Mouse (Mus musculus) liver, embryonic 18 days (tissue): Measurements from ENCODE around the gene Adssl1. TPM values are rescaled to one million over a fixed set of nuclear protein-coding genes. Genes with fewer than 3 reads are reported as not detected.

Experiments
- polyA plus RNA-seq: library from polyadenylated mRNA; depleted of rRNA; stranded (reverse); fragments of >200 nt; gene quantifications from 2 replicates; pipeline ENCODE4 v1.2.3, GENCODE M21; 2012; rRNA removed

Gene Adssl1
- 13.0 and 13.3 TPM in 2 replicates for polyA plus RNA-seq

GRCm38 (mm10) chr12:112619686-112620353 lies at the start of gene Adssl1:
Gene Adssl1 (plus strand): TSS chr12:112620045.

GRCm38 (mm10) chr12:112588426-112589256 lies 31.2 kb upstream of the Adssl1 start, which contains the start of gene Inf2:
Gene Inf2 (plus strand): TSS chr12:112588784.

GRCm38 (mm10) chr12:112644180-112644854 lies 24.5 kb downstream of the Adssl1 start, which contains the start of gene Siva1:
Gene Siva1 (plus strand): TSS chr12:112644679.

GRCm38 (mm10) chr12:112674132-112675011 lies 54.5 kb downstream of the Adssl1 start, which contains the start of gene Akt1:
Gene Akt1 (minus strand): TSS chr12:112674884.

GRCm38 (mm10) chr12:112678555-112679026 lies 58.7 kb downstream of the Adssl1 start, which contains the start of gene Zbtb42:
Gene Zbtb42 (plus strand): TSS chr12:112678828.

Other genes starting within 250 kb of the Adssl1 start
- gene A530016L24Rik, start 130.6 kb upstream of the Adssl1 start, polyA plus RNA-seq, result 0.03 and 0.10 TPM in 2 replicates
- 0.01 TPM in 2 replicates for gene Tmem179, start 103.3 kb upstream of the Adssl1 start, polyA plus RNA-seq
- 5.8 and 9.2 TPM in 2 replicates for gene Inf2, start 31.3 kb upstream of the Adssl1 start, polyA plus RNA-seq
- gene Siva1, start 24.6 kb downstream of the Adssl1 start, polyA plus RNA-seq, result 35.0 and 36.2 TPM in 2 replicates
- gene Akt1, start 54.8 kb downstream of the Adssl1 start, polyA plus RNA-seq, result 37.9 and 41.1 TPM in 2 replicates
- gene Zbtb42, start 58.8 kb downstream of the Adssl1 start, polyA plus RNA-seq, result 1.9 and 2.2 TPM in 2 replicates
- 6.4 and 7.4 TPM in 2 replicates for gene Cep170b, start 100.4 kb downstream of the Adssl1 start, polyA plus RNA-seq
- 18.8 and 22.1 TPM in 2 replicates for gene Pld4, start 140.6 kb downstream of the Adssl1 start, polyA plus RNA-seq
- 0.22 and 0.31 TPM in 2 replicates for gene Ahnak2, start 182.6 kb downstream of the Adssl1 start, polyA plus RNA-seq
- gene Clba1, start 188.9 kb downstream of the Adssl1 start, polyA plus RNA-seq, result 0.24 and 0.30 TPM in 2 replicates
- gene Cdca4, start 209.4 kb downstream of the Adssl1 start, polyA plus RNA-seq, result 23.2 and 24.6 TPM in 2 replicates
- 0.79 and 0.83 TPM in 2 replicates for gene Gpr132, start 248.2 kb downstream of the Adssl1 start, polyA plus RNA-seq